Mouse (Mus musculus) forelimb bud, embryonic 11.5 days (tissue): ENCODE results near the gene Hsp90b1.
"Not testable (repeated sequence)": the region's sequence is repeated elsewhere in the genome, so short reads cannot be mapped to it uniquely, and the experiment has no call there.

Experiments used
- DNase-seq: peaks from one replicate; pipeline ENCODE4 v3.0.0-alpha.2; 2012; ENCODE audit warnings: low read depth, low spot score

Hsp90b1 gene

DNA sequence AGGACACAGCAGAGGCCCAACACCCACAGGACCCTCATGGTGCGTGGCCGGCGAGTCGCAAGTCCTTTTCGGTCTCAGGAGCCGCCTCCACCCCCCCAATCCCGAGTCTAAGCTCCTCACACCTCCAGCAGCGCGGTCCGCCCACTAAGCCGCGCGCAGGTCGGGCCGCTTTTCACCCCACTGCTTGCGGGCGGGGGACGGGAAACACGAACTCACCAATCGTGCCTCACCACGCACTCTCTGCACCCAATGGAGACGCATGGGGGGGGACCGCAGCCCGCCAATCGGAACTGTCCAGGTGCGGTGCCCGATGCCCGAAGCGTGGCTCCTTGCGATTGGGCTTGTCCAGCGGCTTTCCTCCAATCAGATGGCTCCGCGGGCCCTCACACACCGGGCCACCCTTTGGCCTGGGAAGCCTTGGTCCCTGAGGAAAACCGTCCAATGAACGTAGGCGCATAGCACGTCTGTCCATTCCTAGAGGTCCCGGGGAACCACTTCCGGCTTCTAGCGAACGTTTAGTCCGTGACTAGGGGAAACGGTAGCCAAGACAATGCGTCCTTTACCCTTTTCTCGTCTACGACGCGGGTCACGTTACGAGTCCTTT is at the start of gene Hsp90b1, which contains the start of gene Ttc41:
Hsp90b1 (minus strand) TSS at position 192 of the 604 bp plus-strand sequence.
Ttc41 (plus strand) TSS at position 494 of the 604 bp plus-strand sequence.
- peak; percentile 99 for DNase-seq

GRCm38 (mm10) chr10:86744306-86744705 is 39.0 kb upstream of the Hsp90b1 start:
- no peak for DNase-seq

- no peak for DNase-seq
Measured at GRCm38 (mm10) chr10:86742918-86743317, 37.6 kb upstream of the Hsp90b1 start.

GRCm38 (mm10) chr10:86735036-86735435 is 29.7 kb upstream of the Hsp90b1 start:
- peak; percentile 29 for DNase-seq

DNA sequence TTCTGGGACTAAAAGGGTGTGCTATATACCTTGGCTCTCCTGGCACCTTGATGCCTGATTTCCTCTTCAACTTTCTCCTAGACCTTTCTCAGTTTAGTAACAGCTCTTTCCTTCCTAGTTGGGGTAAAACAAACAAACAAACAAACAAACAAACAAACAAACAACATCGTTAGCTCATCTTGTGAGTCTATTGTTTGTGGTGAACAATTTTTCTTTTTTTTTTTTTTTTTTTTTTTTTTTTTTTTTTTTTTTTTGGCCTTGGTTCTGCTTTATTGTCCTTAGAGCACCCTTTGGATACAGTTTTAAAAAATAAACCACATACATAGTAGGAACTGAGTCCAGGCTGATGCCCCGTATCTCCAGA is 26.2 kb upstream of the Hsp90b1 start:
- DNase-seq = no peak

DNA sequence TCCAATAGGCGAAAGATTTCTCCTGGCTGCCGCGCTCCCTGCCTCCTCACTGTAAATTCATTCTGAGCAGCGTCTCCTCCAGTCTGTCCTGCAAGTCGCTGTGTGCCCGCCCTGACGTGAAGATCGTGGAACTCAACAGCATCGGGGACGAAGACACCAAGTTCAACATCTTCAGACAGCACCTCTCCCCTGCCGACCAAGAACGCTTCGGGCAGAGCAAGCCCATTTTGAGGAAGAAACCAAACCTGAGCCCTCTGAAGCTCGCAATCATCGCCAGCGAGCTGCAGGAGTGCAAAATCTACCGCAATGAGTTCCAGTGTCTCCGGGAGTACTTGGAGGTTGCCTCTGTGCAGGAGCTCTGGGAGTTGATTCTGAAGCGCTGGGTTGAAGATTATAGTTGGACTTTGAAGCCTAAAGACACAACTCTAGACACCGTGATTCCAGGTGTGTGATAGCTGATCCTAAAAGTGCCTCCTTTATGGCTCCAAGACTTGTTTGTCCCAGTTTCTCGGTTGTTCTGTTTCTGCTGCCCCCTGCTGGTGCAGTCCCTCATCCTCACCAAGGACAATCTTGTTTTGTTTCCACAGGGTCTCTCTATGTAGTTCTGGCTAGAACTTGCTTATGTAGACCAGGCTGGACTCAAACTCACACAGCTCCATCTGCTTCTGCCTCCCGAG is 25.7 kb upstream of the Hsp90b1 start:
- peak; percentile 91 for DNase-seq

- no peak for DNase-seq
Measured at GRCm38 (mm10) chr10:86728176-86728575, 22.9 kb upstream of the Hsp90b1 start.

- peak; percentile 56 for DNase-seq
Measured at GRCm38 (mm10) chr10:86727548-86727980, 22.3 kb upstream of the Hsp90b1 start.

GRCm38 (mm10) chr10:86712156-86712555 is 6.8 kb upstream of the Hsp90b1 start:
- no peak for DNase-seq

- no peak for DNase-seq
Measured at GRCm38 (mm10) chr10:86707134-86707533, 1.8 kb upstream of the Hsp90b1 start.

DNA sequence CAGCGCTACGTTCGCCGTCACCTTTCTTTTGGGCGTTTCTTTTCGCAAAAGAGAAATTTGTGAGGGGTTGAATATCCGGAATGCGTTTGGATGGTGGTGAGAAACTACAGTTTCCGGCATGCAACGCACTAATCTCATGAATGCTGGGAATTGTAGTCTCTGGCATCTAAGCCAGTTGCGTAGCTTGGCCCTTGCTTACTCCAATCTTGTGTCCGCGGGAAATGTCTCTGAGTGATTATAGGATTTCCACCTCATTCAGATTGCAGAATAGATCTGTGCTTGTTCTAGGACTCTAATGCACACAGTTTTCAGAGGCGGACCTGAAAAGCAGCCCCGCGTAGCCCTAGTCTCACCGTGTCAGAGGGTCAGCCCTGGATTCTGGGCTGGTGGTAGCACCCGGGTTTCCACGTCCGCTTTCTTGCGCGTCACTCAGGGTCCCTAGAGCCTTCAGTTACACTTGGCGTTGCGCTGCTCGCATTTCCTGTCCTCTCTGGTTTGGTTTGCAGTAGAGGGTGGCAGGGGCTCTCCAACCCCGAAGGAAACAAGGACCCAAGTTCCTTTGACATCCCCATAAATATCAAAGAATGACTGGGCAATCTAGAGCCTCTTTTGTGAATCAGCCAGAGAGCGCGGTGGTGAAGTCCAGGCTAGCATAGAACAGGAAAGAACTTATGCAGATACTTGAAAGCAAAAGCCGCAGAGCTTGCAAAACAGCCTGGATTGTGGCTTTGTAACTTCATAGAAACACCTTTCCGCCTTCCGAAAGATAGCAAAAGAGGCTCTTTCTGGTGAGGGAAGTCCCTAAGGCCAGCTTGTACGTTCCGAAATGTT is 828 bp upstream of the Hsp90b1 start:
- peak; percentile 94 for DNase-seq

DNA sequence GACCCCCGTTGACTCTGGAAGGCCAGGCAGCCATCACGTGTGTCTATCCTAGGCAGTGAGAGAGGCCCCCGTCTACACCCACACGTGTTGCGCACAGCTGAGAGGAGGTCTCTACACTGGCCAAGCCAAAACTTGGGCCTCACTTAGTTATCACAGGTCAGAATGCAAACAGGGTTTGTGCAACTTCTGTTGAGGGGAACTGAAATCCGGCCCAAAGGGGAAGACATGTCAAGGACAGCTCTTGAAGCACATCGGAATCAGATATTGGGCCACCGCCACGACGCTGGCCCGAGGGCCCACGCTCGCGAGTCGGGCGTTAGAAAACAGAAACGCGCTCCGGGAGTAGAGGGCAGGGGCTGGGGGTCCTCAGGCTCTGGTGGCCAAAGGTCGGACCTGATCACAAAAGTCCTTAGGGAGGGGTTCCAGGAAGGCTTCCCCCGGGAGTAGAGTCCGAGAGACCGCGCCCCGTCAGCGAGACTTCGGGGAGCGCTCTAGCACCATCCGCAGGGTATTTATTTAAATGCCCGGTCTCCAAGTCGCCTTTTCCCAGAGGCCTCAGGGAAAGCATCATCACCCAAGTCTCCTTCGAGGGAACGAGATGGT is 619 bp downstream of the Hsp90b1 start:
- DNase-seq = no peak

GRCm38 (mm10) chr10:86704141-86704540 is 1.2 kb downstream of the Hsp90b1 start:
- DNase-seq = no peak

DNA sequence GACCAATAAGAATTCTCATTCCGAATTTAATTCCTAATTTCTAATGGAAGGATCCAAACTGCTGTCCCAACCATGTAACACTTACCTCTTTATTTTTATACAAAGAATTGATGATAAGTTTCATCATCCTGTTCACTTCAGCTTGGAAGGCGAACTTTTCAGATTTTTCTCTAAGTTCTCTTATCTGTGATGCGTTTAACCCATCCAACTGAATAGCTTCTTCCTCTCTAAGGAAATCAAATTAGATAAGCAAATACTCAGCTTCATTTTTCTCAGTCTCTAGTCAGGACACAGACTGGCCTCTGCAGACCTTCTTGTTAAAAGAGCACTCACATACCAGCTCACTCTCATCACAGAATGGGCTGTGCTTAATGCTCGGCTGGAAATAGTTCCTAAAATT is 1.9 kb downstream of the Hsp90b1 start:
- no peak for DNase-seq

DNA sequence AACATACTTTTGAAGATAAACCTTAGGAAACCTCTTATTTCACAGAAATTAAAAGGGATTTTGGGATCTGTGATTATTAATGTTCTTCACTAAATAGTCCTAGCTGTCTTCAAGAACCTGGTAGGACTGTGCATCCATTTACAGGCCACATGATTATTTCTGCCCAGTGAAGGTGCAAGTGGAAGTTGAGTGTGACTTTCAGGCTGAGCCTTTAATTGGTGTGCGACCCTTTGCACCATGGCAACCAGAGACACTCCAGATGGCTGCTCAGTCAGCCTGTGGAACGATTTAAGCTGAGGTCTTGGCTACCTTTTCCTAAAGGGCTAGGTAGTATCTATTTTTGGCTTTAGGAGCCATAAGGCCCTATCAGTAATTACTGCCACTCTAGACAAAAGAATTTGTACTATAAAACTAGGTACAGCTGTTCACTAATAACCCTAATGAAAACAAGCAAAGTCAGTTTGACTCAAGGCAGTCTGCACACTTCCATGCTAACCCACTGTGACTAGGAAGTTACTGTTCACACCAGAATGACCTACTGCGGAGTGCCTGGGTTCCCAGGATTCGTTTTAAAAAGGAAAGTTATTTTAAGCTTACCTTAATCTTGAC is 2.9 kb downstream of the Hsp90b1 start:
- DNase-seq = no peak

DNA sequence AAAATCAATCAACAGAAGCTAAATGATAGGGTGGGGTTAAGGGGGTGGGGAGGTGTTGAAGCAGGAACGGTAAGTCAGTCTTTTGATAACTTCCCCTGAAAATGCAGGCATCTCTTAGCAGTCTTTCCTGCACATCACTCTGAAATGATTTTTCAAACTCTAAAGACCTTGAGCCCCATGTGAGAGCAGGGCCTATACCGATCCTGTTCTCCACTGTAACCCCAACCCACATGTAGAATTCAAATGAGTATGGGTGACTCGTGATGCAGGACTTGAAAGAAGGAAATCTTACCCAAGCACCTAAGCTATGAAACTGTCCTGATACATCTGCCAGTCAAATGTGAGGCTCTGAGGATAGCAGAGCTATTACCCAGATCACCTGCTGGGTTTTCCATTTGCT is 4.3 kb downstream of the Hsp90b1 start:
- DNase-seq = no peak

GRCm38 (mm10) chr10:86700251-86700650 is 5.1 kb downstream of the Hsp90b1 start:
- DNase-seq = no peak

- DNase-seq = not testable (repeated sequence)
Measured at GRCm38 (mm10) chr10:86686017-86686360, 19.3 kb downstream of the Hsp90b1 start.

DNA sequence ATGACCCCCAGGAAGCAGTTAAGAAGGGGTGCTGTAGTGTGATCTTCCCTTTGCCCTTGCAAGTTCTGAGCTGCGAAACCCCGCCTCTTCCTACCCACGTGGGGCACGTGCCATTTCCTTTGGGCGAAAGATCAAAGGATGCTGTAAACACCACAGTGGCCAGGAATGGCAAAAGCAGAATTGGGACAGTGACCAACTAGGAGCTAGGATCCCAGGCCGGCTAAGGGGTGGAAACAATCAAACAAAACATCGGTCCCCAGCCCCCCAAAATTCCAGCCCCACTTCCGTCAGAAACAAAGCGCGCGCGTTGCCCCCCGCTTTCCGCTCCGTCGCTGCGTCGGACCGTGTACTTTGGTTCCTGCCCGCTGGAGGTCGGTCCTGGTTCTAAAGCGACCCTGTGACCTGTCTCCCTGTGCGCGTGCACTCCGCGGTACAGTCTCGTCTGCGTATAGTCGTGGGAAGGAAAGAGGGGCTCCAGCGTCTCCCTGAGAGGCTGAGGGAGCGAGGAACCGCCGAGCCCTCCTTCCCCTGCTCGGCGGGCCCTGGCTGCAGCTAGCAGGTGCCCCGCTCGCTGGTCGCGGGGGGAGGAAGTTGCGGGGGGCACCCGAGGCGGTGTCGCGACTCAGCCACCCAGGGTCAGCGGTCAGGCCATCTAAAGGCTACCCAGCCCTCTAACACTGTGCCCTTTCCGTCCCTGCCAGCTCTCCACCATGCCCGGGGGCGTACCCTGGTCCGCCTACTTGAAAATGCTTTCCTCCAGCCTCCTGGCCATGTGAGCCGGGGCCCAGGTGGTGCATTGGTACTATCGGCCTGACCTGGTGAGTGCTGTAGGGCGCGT is 19.9 kb downstream of the Hsp90b1 start:
- DNase-seq = peak; percentile 75

- not testable (repeated sequence) for DNase-seq
Measured at GRCm38 (mm10) chr10:86684797-86685178, 20.5 kb downstream of the Hsp90b1 start.

DNA sequence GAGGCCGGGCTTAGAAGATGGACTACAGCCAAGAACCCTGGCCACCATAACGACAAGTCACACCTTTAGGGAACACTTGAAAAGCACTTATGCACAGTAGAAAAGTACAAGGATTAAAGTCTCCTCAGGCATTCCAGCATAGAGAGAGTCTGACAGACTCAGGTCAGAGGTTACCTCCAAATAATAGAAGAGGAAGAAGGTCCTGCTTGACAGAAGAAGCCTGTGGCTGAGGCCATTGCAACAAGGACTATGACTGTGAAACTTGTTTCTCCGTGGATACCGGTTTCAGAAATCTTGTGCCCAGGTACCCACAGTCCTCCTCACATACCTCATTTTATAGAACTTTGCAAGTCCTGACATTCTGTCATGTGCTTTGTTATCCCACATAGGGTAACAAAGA is 34.8 kb downstream of the Hsp90b1 start:
- not testable (repeated sequence) for DNase-seq
